Mouse (Mus musculus) liver, adult 2 months (tissue): ENCODE measurements around the gene Cuedc2. TPM values are rescaled to one million over a fixed set of nuclear protein-coding genes. Genes with fewer than 3 reads are reported as not detected.

Source experiments
- DNase-seq: peaks from one replicate; pipeline ENCODE4 v3.0.0-alpha.2; 2011; ENCODE audit warnings: low read depth, low spot score; ENCODE audit errors: extremely low read depth
- H3K27ac ChIP-seq: fragments of 200-500 bp; replicated peaks from 2 replicates; pipeline ENCODE4 v1.5.1; 2012; ENCODE audit warnings: low read depth, mild to moderate bottlenecking, control low read depth, inconsistent platforms, low read length; ENCODE audit not compliant: insufficient read depth
- H3K27me3 ChIP-seq: fragments of 200-500 bp; 2 replicates; pipeline ENCODE4 v1.6.1; 2012; ENCODE audit warnings: mild to moderate bottlenecking, moderate library complexity, low read length, inconsistent platforms; ENCODE audit not compliant: control insufficient read depth, insufficient read depth
- H3K36me3 ChIP-seq: fragments of 200-500 bp; 2 replicates; pipeline ENCODE4 v1.6.1; 2012; ENCODE audit warnings: low read length, inconsistent platforms; ENCODE audit not compliant: control insufficient read depth, insufficient read depth
- H3K4me1 ChIP-seq: fragments of 200-500 bp; 2 replicates; pipeline ENCODE4 v1.6.1; 2011; ENCODE audit warnings: low read length; ENCODE audit not compliant: control insufficient read depth, insufficient read depth
- H3K4me3 ChIP-seq: fragments of 200-500 bp; 2 replicates; pipeline ENCODE4 v1.5.1; 2011; ENCODE audit warnings: low read depth, mild to moderate bottlenecking, control low read depth, low read length, moderate library complexity; ENCODE audit not compliant: insufficient read depth
- H3K79me2 ChIP-seq: fragments of 200-500 bp; 2 replicates; pipeline ENCODE4 v1.6.1; 2012; ENCODE audit warnings: inconsistent platforms, mild to moderate bottlenecking, low read length, moderate library complexity; ENCODE audit not compliant: control insufficient read depth, insufficient read depth
- H3K9ac ChIP-seq: fragments of 200-500 bp; 2 replicates; pipeline ENCODE4 v1.6.1; 2012; ENCODE audit warnings: low read depth, mild to moderate bottlenecking, control low read depth, inconsistent platforms, low read length
- CTCF ChIP-seq: fragments of 200-500 bp; IDR thresholded peaks from 2 replicates; pipeline ENCODE4 v1.5.1; 2011; ENCODE audit warnings: low read depth, low read length, control low read depth
- POLR2A ChIP-seq: fragments of 200-500 bp; IDR thresholded peaks from 2 replicates; pipeline ENCODE4 v1.6.1; 2011; ENCODE audit warnings: low read length, control low read depth; ENCODE audit not compliant: insufficient read depth; ENCODE audit errors: extremely low read depth
- WGBS: fragments of 180-500 bp; shearing (Covaris S2); methylation state at CpG from one replicate; pipeline ENCODE4 v1.1.7; 2018; 5-methylcytosine and 5-hydroxymethylcytosine counted together
- polyA plus RNA-seq: library from polyadenylated mRNA; depleted of rRNA; stranded (reverse); fragments of >200 nt; gene quantifications from 2 replicates; pipeline ENCODE4 v1.2.3, GENCODE M21; 2012
- total RNA-seq: library from RNA; depleted of rRNA; stranded (reverse); fragments of >200 nt; gene quantifications from 2 replicates; pipeline ENCODE4 v1.2.3, GENCODE M21; 2014

The Cuedc2 gene
- total and polyA plus RNA-seq, 2 experiments, result 19.5 to 24.6 TPM

GRCm38 (mm10) chr19:46322144-46322995, 16.1 kb downstream of the Cuedc2 start:
- no peak overlapping the region for H3K4me3 ChIP-seq
- H3K4me1 ChIP-seq, result peaks cover under 1% of the 10 kb centered on the region; the same call in 1 of the 2 replicates
- TF ChIP-seq CTCF (no peak), POLR2A (no peak)
- no peaks in the 10 kb centered on the region for H3K36me3 ChIP-seq
- H3K9ac ChIP-seq, result no peak overlapping the region
- peaks cover 28% of the 10 kb centered on the region for H3K27me3 ChIP-seq
- no peaks in the 10 kb centered on the region for H3K79me2 ChIP-seq
- no peak overlapping the region for H3K27ac ChIP-seq
- DNase-seq, result no peak
- WGBS, result 69% methylated on average over 11 of the region's 11 CpGs

GRCm38 (mm10) chr19:46321101-46321943, 17.2 kb downstream of the Cuedc2 start:
- Histone ChIP-seq H3K27me3 (peaks cover 35% of the 10 kb centered on the region), H3K4me3 (no peak overlapping the region), H3K9ac (no peak overlapping the region), H3K79me2 (no peaks in the 10 kb centered on the region), H3K4me1 (no peaks in the 10 kb centered on the region), H3K36me3 (no peaks in the 10 kb centered on the region), H3K27ac (no peak overlapping the region)
- no peak for DNase-seq
- TF ChIP-seq POLR2A (no peak), CTCF (no peak)
- 51% methylated on average over 6 of the region's 6 CpGs for WGBS

GRCm38 (mm10) chr19:46320076-46320785, 18.3 kb downstream of the Cuedc2 start:
- Histone ChIP-seq H3K4me1 (no peaks in the 10 kb centered on the region), H3K27me3 (peaks cover 36% of the 10 kb centered on the region), H3K4me3 (no peak overlapping the region), H3K9ac (no peak overlapping the region), H3K27ac (no peak overlapping the region), H3K79me2 (no peaks in the 10 kb centered on the region), H3K36me3 (no peaks in the 10 kb centered on the region)
- TF ChIP-seq CTCF, result no peak
- TF ChIP-seq POLR2A, result no peak
- no peak for DNase-seq
- 80% methylated on average over 8 of the region's 8 CpGs for WGBS

- DNase-seq, result no peak
- H3K4me3 ChIP-seq, result no peak overlapping the region
- peaks cover 44% of the 10 kb centered on the region for H3K27me3 ChIP-seq
- no peak overlapping the region for H3K9ac ChIP-seq
- no peaks in the 10 kb centered on the region for H3K79me2 ChIP-seq
- no peaks in the 10 kb centered on the region for H3K36me3 ChIP-seq
- 13% methylated on average over 16 of the region's 16 CpGs for WGBS
- TF ChIP-seq CTCF (no peak), POLR2A (no peak)
- H3K27ac ChIP-seq, result no peak overlapping the region
- no peaks in the 10 kb centered on the region for H3K4me1 ChIP-seq
These were observed 19.7 kb downstream of the Cuedc2 start for GRCm38 (mm10) chr19:46318586-46319378.

- Histone ChIP-seq H3K27me3 (peaks cover 44% of the 10 kb centered on the region), H3K79me2 (no peaks in the 10 kb centered on the region), H3K9ac (no peak overlapping the region), H3K4me3 (no peak overlapping the region), H3K27ac (no peak overlapping the region), H3K4me1 (no peaks in the 10 kb centered on the region), H3K36me3 (no peaks in the 10 kb centered on the region)
- WGBS, result 4% methylated on average over 36 of the region's 42 CpGs
- no peak for DNase-seq
- TF ChIP-seq CTCF (no peak), POLR2A (no peak)
These were observed 20.5 kb downstream of the Cuedc2 start for GRCm38 (mm10) chr19:46318031-46318471.
